Mouse (Mus musculus) spleen, adult 2 months (tissue): ENCODE measurements around the gene Abcc2. TPM values are rescaled to one million over a fixed set of nuclear protein-coding genes. Genes with fewer than 3 reads are reported as not detected.

Source experiments
- DNase-seq, 2 experiments: peaks; one replicate each; pipeline versions ENCODE4 v3.0.0 to v3.0.0-alpha.2; 2012 to 2021; ENCODE audit warnings: low spot score in 2 of 2, low read depth in 1 of 2
- H3K27ac ChIP-seq: fragments of 200-500 bp; 2 replicates; pipeline ENCODE4 v1.5.1; 2012; ENCODE audit warnings: low read length, inconsistent platforms; ENCODE audit not compliant: insufficient read depth
- H3K27me3 ChIP-seq: fragments of 200-500 bp; 2 replicates; pipeline ENCODE4 v1.6.1; 2012; ENCODE audit warnings: mild to moderate bottlenecking, moderate library complexity, low read length, inconsistent platforms; ENCODE audit not compliant: control insufficient read depth, insufficient read depth
- H3K36me3 ChIP-seq: fragments of 200-500 bp; 2 replicates; pipeline ENCODE4 v1.6.1; 2012; ENCODE audit warnings: mild to moderate bottlenecking, low read length, inconsistent platforms; ENCODE audit not compliant: control insufficient read depth, insufficient read depth
- H3K4me1 ChIP-seq: fragments of 200-500 bp; 2 replicates; pipeline ENCODE4 v1.6.1; 2011; ENCODE audit warnings: inconsistent platforms; ENCODE audit not compliant: control insufficient read depth, insufficient read depth, insufficient read length
- H3K4me3 ChIP-seq: fragments of 200-500 bp; 2 replicates; pipeline ENCODE4 v1.5.1; 2011; ENCODE audit warnings: mild to moderate bottlenecking, inconsistent platforms; ENCODE audit not compliant: insufficient read depth, insufficient read length; ENCODE audit errors: extremely low read depth
- CTCF ChIP-seq: fragments of 200-500 bp; IDR thresholded peaks from 2 replicates; pipeline ENCODE4 v1.5.1; 2011; ENCODE audit warnings: mild to moderate bottlenecking, inconsistent platforms; ENCODE audit not compliant: insufficient read depth, insufficient read length, insufficient replicate concordance; ENCODE audit errors: extremely low read depth
- POLR2A ChIP-seq: fragments of 200-500 bp; IDR thresholded peaks from 2 replicates; pipeline ENCODE4 v1.6.1; 2011; ENCODE audit warnings: low read depth, low read length, inconsistent platforms
- WGBS: fragments of 180-500 bp; shearing (Covaris S2); methylation state at CpG from one replicate; pipeline ENCODE4 v1.1.7; 2018; 5-methylcytosine and 5-hydroxymethylcytosine counted together
- polyA plus RNA-seq: library from polyadenylated mRNA; depleted of rRNA; stranded (reverse); fragments of >200 nt; gene quantifications from 2 replicates; pipeline ENCODE4 v1.2.3, GENCODE M21; 2012

Gene Abcc2
- polyA plus RNA-seq, 1 experiment, result 0.14 TPM

DNA sequence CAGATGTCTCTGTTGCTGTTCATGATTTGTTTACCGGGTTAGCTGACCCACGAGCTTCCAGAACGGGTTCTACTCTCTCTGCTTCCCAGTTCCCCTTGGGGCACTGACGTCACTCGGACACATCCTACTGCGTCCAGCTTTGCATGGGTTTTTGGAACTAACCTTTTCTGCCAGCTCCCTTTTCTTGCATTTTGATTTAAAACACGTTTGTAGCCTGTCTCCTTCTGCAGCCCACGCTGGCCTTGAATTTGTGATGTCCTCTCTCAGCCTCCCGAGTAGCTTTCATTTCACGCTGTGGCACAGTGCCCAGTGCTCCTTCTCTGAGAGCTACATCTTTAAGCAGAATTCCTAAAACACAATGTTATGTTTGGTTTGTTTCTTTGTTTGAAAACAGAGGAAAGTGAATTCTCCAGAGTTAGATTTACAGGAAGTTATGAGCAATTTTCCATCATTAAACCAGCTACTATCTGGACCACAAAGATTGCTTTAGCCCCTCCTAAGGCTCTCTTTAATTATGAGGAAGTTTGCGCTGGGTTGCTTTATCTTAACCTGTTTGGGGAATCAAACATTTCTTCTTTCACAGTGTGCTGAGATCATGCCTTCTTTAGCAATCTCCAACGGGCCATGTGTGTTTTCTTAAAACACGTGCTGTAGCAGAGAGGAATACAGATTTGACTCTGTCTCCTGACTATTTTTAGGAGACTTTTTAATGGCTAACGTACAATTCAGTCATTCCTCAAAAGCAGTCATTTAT is 33.8 kb downstream of the Abcc2 start:
- H3K36me3 ChIP-seq, result no peaks in the 10 kb centered on the region
- H3K4me3 ChIP-seq, result peak overlapping the region; percentile 30
- TF ChIP-seq CTCF (no peak), POLR2A (no peak)
- 0 out of 2 replicates have a peak, but pooled peaks cover 2% of the 10 kb centered on the region for H3K27me3 ChIP-seq
- 51% methylated on average over 14 of the region's 14 CpGs for WGBS
- no peak overlapping the region for H3K27ac ChIP-seq
- H3K4me1 ChIP-seq, result no peaks in the 10 kb centered on the region
- no peak for DNase-seq

DNA sequence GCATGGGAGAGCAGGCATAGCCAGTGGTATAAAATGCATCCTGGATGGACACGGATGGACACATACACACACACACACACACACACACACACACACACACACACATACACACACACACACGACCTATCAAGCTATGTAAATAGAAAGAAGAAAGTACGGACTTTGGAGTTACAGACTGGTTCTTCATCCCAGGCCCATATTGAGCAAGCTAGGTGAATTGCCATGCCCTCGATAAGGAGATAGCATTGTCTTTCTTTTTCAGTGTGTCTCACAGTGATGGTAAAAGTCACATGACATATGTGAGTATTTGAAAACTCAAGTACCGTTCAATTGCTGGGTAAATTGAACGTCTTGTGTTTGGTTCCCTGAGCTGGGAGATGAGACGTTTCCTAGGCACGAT is 44.9 kb downstream of the Abcc2 start:
- 79% methylated on average over 8 of the region's 8 CpGs for WGBS
- DNase-seq, result no peak
- H3K27ac ChIP-seq, result no peak overlapping the region

DNA sequence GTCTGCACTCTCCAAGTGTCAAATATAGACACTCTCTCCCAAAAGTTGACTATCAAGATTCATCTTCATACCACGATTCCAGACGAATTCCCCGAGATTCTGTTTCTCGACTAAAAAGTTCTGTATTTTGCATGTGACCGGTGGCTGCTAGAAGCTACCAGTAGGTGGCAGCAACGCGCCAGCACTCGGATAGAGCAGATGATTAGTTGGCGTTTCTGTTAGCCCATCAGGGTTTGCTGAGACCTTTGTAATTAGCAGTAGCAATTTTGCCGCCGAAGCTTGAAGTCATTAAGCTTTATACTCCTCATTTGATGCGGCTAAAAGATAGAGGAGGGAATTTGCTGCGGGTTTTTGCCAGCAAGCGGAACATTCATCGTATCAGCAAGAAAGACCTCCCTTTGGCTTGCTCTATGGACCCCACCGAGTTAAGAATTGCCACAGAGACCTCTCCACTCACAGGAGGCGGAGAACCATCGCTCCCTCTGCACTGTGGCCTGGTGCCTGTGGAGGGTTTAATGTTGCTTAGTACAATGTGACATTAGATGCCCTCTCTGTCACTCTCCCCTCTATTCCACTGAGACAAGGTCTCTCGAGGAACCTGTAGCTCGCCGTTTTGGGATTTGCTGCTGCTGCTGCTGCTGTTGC is 50.6 kb downstream of the Abcc2 start:
- no peak overlapping the region for H3K4me3 ChIP-seq
- no peaks in the 10 kb centered on the region for H3K4me1 ChIP-seq
- TF ChIP-seq POLR2A, result no peak
- TF ChIP-seq CTCF, result peak; percentile 81; the same call in 1 of the 2 replicates
- no peaks in the 10 kb centered on the region for H3K27me3 ChIP-seq
- H3K36me3 ChIP-seq, result no peaks in the 10 kb centered on the region
- peak; percentile 34 to 55 for DNase-seq
- 33% methylated on average over 21 of the region's 21 CpGs for WGBS
- no peak overlapping the region for H3K27ac ChIP-seq

More for the DNA sequence above, 44.9 kb downstream of the Abcc2 start:
- H3K27me3 ChIP-seq, result no peaks in the 10 kb centered on the region
- no peak overlapping the region for H3K4me3 ChIP-seq
- H3K36me3 ChIP-seq, result no peaks in the 10 kb centered on the region
- TF ChIP-seq POLR2A, result no peak
- no peaks in the 10 kb centered on the region for H3K4me1 ChIP-seq

DNA sequence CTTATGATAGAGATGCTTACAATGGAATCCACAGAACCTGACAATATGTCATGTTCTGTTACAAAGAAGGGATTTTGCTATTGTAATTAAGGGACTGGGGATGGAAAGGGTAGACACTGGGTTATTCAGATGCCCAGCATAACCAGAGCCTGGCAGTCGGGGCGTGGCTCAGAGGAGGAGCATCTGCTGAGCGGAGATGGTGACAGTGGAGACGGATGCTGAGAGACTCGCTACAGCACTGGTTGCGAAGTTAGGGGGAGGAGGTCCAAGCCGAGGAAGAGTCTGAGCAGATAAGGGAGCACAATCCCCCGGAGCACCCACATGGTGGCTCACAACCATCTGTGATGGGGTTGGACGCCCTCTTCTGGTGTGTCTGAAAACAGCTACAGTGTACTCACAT is 61.2 kb downstream of the Abcc2 start:
- no peaks in the 10 kb centered on the region for H3K4me1 ChIP-seq
- peaks cover 7% of the 10 kb centered on the region for H3K36me3 ChIP-seq
- H3K27ac ChIP-seq, result no peak overlapping the region
- no peak overlapping the region for H3K4me3 ChIP-seq
- 88% methylated on average over 9 of the region's 9 CpGs for WGBS
- TF ChIP-seq CTCF, result no peak
- no peak for TF ChIP-seq POLR2A
- no peaks in the 10 kb centered on the region for H3K27me3 ChIP-seq
- no peak for DNase-seq

DNA sequence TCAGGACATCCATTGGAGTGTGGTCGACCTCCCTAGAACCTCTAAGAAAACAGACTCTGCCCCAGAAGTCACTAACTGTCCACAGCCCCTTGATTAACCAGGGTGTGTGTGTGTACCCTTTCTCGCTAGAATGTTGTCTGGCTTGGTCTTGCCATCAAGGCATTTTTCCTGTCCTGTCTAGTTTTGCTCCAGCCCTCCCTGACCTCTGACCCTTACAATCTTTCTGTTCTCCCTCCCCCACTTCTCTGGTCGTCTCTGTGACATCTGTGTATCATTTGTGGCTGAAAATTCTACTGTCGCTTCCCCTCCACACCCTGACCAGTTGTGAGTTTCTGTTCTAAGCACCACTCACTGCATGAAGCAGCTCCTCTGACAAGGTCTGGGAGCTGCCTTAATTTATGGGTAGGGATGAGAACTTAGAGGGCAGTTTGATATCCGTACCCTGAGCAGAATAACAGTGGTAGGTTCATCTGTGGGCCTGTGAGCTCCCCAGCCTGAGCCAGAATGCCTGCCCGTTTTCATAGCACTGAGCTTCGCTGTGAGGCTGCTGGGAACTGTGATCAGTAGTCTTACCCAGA is 63.4 kb downstream of the Abcc2 start:
- H3K4me3 ChIP-seq, result no peak overlapping the region
- DNase-seq, result no peak
- TF ChIP-seq CTCF, result no peak
- H3K27me3 ChIP-seq, result no peaks in the 10 kb centered on the region
- H3K4me1 ChIP-seq, result no peaks in the 10 kb centered on the region
- no peak overlapping the region for H3K27ac ChIP-seq
- peaks cover 12% of the 10 kb centered on the region for H3K36me3 ChIP-seq
- WGBS, result 76% methylated on average over 7 of the region's 7 CpGs

DNA sequence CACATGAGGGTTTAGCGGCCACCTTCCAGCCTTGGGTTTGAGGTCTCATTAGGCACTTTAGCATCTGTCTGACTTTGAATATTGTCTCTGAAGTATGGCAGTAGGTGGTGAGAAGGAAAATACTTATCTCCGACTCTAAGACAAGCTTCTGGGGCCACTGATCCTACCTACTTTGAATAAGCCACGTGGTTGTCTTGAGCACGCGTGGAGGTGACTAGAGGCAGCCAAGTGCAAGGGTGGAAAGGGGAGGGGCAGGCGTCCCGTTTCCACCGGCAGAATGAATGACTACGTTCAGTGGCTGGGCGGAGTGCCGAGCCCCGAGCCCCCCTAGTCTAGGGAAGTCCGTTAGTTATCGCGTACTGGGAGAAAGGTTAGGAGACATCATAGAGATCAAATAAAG is 65.1 kb downstream of the Abcc2 start:
- no peaks in the 10 kb centered on the region for H3K4me1 ChIP-seq
- no peaks in the 10 kb centered on the region for H3K27me3 ChIP-seq
- no peak overlapping the region for H3K27ac ChIP-seq
- 94% methylated on average over 15 of the region's 15 CpGs for WGBS
- TF ChIP-seq POLR2A, result no peak
- no peak for TF ChIP-seq CTCF
- H3K36me3 ChIP-seq, result peaks cover 12% of the 10 kb centered on the region
- DNase-seq, result no peak
- H3K4me3 ChIP-seq, result no peak overlapping the region

DNA sequence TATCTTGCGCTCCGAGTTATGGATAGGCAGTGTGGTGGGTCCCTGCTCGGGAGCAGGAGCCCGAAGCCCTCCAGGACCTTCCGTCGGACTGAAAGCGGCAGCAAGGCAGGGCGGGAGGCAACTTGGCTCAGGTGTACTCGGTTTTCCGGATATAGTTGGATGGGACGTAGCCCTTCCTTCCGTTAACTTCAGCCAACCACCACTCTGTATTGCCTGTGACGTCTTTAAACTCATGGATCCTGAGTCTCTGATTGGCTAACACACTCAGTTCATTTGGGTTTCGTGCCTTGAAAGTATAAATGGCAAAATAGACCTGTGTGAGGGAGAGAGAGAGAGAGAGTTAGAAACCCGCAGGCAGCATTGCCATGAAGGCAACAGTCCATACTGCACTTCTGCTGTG is 66.0 kb downstream of the Abcc2 start:
- Histone ChIP-seq H3K27ac (no peak overlapping the region), H3K27me3 (no peaks in the 10 kb centered on the region), H3K4me1 (no peaks in the 10 kb centered on the region), H3K36me3 (peaks cover 12% of the 10 kb centered on the region), H3K4me3 (no peak overlapping the region)
- DNase-seq, result no peak
- no peak for TF ChIP-seq POLR2A
- TF ChIP-seq CTCF, result no peak
- 91% methylated on average over 15 of the region's 15 CpGs for WGBS
